Mouse (Mus musculus): Measurements from ENCODE around the gene Gm3336. TPM values are rescaled to one million over a fixed set of nuclear protein-coding genes. Genes with fewer than 3 reads are reported as not detected.

Gene Gm3336
- polyA plus RNA-seq, 1 experiment from 2014 or later = not detected

DNA sequence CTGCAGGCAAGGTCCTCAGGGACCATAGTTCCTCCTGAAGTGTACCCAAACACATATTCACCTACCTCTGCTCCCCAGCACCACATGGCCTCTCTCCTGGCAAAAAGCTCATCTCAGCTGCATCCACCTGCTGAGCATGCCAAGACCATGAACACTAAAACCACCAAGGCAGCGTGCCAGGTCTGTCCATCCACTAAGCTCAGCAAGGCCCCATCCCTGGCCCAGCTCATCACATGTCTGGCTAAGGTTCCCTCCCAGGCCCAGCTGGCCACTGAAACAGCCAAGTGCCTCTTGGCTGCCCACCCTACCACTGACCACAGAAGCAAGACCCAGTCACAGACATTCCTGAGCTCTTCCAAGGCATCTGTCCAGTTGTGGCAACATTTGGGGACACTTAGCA is 8.0 kb upstream of the Gm3336 start:
- Histone ChIP-seq H3K4me1 (ENCODE audit: control insufficient read depth, insufficient read depth, low read length) (no peaks in the 10 kb centered on the region), H3K4me2 (ENCODE audit: low read depth, low read length) (no peak overlapping the region), H3K27me3 (ENCODE audit: control insufficient read depth, insufficient read depth, low read length) (no peaks in the 10 kb centered on the region), H3K27ac (replicated peaks; ENCODE audit: low read depth, low read length) (no peak overlapping the region), H3K9me3 (replicated peaks; ENCODE audit: control insufficient read depth, low read length) (no peaks in the 10 kb centered on the region), H3K4me3 (ENCODE audit: low read depth, low read length) (no peak overlapping the region), H3K9ac (replicated peaks; ENCODE audit: low read length) (no peak overlapping the region), H3K36me3 (replicated peaks; ENCODE audit: control insufficient read depth, insufficient read depth, low read depth, low read length) (no peaks in the 10 kb centered on the region)
- WGBS = 90% methylated on average over 1 of the region's 1 CpGs
- ATAC-seq (replicated peaks; ENCODE audit: insufficient number of reproducible peaks, low FRiP score, low TSS enrichment, low read depth) (no peak), DNase-seq (ENCODE audit: low spot score) (no peak)

DNA sequence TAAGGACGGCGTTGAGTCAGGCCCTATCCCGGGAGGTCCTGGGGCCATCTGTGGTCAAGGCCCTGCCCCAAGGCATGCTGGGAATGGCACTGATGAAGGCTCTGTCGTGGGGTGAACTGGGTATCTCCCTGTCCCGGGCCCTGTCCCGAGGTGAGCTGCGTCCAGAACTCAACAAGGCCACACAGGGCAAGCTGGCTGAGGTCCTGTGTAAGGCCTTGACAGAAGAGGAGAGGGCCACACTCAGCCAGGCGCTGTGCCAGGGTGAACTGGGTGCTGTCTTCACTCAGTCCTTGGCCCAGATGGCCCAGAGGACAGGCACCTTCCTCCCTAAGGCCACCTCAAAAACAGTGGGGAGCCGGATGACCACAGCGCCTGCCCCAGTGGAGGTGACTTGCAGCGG is 7.3 kb upstream of the Gm3336 start:
- DNase-seq (ENCODE audit: low spot score) (no peak), ATAC-seq (replicated peaks; ENCODE audit: insufficient number of reproducible peaks, low FRiP score, low TSS enrichment, low read depth) (no peak)
- Histone ChIP-seq H3K36me3 (replicated peaks; ENCODE audit: control insufficient read depth, insufficient read depth, low read depth, low read length) (no peaks in the 10 kb centered on the region), H3K27ac (replicated peaks; ENCODE audit: low read depth, low read length) (no peak overlapping the region), H3K4me2 (ENCODE audit: low read depth, low read length) (no peak overlapping the region), H3K9ac (replicated peaks; ENCODE audit: low read length) (no peak overlapping the region), H3K27me3 (ENCODE audit: control insufficient read depth, insufficient read depth, low read length) (no peaks in the 10 kb centered on the region), H3K4me1 (ENCODE audit: control insufficient read depth, insufficient read depth, low read length) (no peaks in the 10 kb centered on the region), H3K9me3 (replicated peaks; ENCODE audit: control insufficient read depth, low read length) (no peaks in the 10 kb centered on the region), H3K4me3 (ENCODE audit: low read depth, low read length) (no peak overlapping the region)
- WGBS = 86% methylated on average over 11 of the region's 11 CpGs

GRCm38 (mm10) chr8:70713991-70714390 is 4.4 kb upstream of the Gm3336 start:
- Histone ChIP-seq H3K36me3 (replicated peaks; ENCODE audit: control insufficient read depth, insufficient read depth, low read depth, low read length) (no peaks in the 10 kb centered on the region), H3K4me3 (ENCODE audit: low read depth, low read length) (no peak overlapping the region), H3K27me3 (ENCODE audit: control insufficient read depth, insufficient read depth, low read length) (no peaks in the 10 kb centered on the region), H3K4me2 (ENCODE audit: low read depth, low read length) (no peak overlapping the region), H3K27ac (replicated peaks; ENCODE audit: low read depth, low read length) (no peak overlapping the region), H3K9ac (replicated peaks; ENCODE audit: low read length) (no peak overlapping the region), H3K9me3 (replicated peaks; ENCODE audit: control insufficient read depth, low read length) (no peaks in the 10 kb centered on the region), H3K4me1 (ENCODE audit: control insufficient read depth, insufficient read depth, low read length) (no peaks in the 10 kb centered on the region)
- no peak for DNase-seq (ENCODE audit: low spot score)
- no peak for ATAC-seq (replicated peaks; ENCODE audit: insufficient number of reproducible peaks, low FRiP score, low TSS enrichment, low read depth)
- WGBS = 77% methylated on average over 7 of the region's 7 CpGs

DNA sequence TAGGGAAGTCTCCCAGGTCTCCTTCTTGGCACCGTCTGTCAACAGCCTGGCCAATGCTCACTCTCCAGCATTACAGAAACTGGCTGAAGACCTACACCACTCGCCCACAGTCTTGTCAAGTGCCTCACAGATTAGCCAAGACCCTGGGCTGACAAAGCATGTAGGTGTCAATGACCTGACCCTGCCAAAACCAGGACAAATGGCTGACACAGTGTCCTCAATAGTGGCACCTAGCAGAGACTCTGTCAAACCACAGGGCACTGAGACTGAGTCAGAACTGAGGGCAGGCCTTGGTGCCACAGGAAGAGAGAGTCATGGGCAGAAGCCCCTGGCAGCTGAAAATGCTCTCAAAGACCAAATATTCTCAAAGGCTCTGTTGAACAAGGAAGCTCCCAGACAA is 3.3 kb upstream of the Gm3336 start:
- no peak for DNase-seq (ENCODE audit: low spot score)
- WGBS = 66% methylated on average over 2 of the region's 2 CpGs
- no peak overlapping the region for H3K27ac ChIP-seq (replicated peaks; ENCODE audit: low read depth, low read length)

GRCm38 (mm10) chr8:70716521-70717400 is 1.6 kb upstream of the Gm3336 start:
- H3K4me3 ChIP-seq (ENCODE audit: low read depth, low read length) = no peak overlapping the region
- H3K9me3 ChIP-seq (replicated peaks; ENCODE audit: control insufficient read depth, low read length) = no peaks in the 10 kb centered on the region
- WGBS = 83% methylated on average over 40 of the region's 40 CpGs
- no peaks in the 10 kb centered on the region for H3K36me3 ChIP-seq (replicated peaks; ENCODE audit: control insufficient read depth, insufficient read depth, low read depth, low read length)
- no peak overlapping the region for H3K27ac ChIP-seq (replicated peaks; ENCODE audit: low read depth, low read length)
- ATAC-seq (replicated peaks; ENCODE audit: insufficient number of reproducible peaks, low FRiP score, low TSS enrichment, low read depth) = no peak
- H3K4me2 ChIP-seq (ENCODE audit: low read depth, low read length) = no peak overlapping the region; the same call in 1 of the 2 replicates
- no peaks in the 10 kb centered on the region for H3K27me3 ChIP-seq (ENCODE audit: control insufficient read depth, insufficient read depth, low read length)
- no peak for DNase-seq (ENCODE audit: low spot score)
- H3K4me1 ChIP-seq (ENCODE audit: control insufficient read depth, insufficient read depth, low read length) = no peaks in the 10 kb centered on the region
- no peak overlapping the region for H3K9ac ChIP-seq (replicated peaks; ENCODE audit: low read length)

More for the DNA sequence above, 3.3 kb upstream of the Gm3336 start:
- no peaks in the 10 kb centered on the region for H3K27me3 ChIP-seq (ENCODE audit: control insufficient read depth, insufficient read depth, low read length)
- H3K4me3 ChIP-seq (ENCODE audit: low read depth, low read length) = no peak overlapping the region
- no peak overlapping the region for H3K4me2 ChIP-seq (ENCODE audit: low read depth, low read length)
- no peak overlapping the region for H3K9ac ChIP-seq (replicated peaks; ENCODE audit: low read length)
- no peaks in the 10 kb centered on the region for H3K9me3 ChIP-seq (replicated peaks; ENCODE audit: control insufficient read depth, low read length)
- ATAC-seq (replicated peaks; ENCODE audit: insufficient number of reproducible peaks, low FRiP score, low TSS enrichment, low read depth) = no peak
- no peaks in the 10 kb centered on the region for H3K36me3 ChIP-seq (replicated peaks; ENCODE audit: control insufficient read depth, insufficient read depth, low read depth, low read length)
- H3K4me1 ChIP-seq (ENCODE audit: control insufficient read depth, insufficient read depth, low read length) = no peaks in the 10 kb centered on the region

- H3K4me2 ChIP-seq (ENCODE audit: low read depth, low read length) = no peak overlapping the region
Measured at GRCm38 (mm10) chr8:70719796-70720270, 1.5 kb downstream of the Gm3336 start.

DNA sequence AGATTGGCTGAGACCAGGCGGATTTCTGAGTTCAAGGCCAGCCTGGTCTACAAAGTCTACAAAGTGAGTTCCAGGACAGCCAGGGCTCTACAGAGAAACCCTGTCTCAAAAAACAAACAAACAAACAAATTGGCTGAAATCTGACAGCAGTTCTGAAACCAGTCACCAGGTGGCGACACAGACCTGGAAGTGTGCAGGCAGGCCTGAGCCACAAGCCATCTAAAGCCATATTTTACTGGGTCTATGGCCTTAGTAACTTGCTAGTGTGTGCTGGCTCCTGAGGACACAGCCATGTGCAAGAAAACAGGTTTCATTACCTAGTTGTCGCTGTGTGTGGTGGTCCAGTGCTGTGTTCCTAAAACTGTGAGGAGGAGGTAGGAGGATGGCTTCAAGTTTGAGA is 2.4 kb downstream of the Gm3336 start:
- Histone ChIP-seq H3K36me3 (replicated peaks; ENCODE audit: control insufficient read depth, insufficient read depth, low read depth, low read length) (no peaks in the 10 kb centered on the region), H3K9ac (replicated peaks; ENCODE audit: low read length) (no peak overlapping the region), H3K4me1 (ENCODE audit: control insufficient read depth, insufficient read depth, low read length) (no peaks in the 10 kb centered on the region), H3K27me3 (ENCODE audit: control insufficient read depth, insufficient read depth, low read length) (no peaks in the 10 kb centered on the region), H3K4me2 (ENCODE audit: low read depth, low read length) (no peak overlapping the region), H3K9me3 (replicated peaks; ENCODE audit: control insufficient read depth, low read length) (no peaks in the 10 kb centered on the region), H3K27ac (replicated peaks; ENCODE audit: low read depth, low read length) (no peak overlapping the region), H3K4me3 (ENCODE audit: low read depth, low read length) (no peak overlapping the region)
- DNase-seq (ENCODE audit: low spot score) (peak; percentile 80), ATAC-seq (replicated peaks; ENCODE audit: insufficient number of reproducible peaks, low FRiP score, low TSS enrichment, low read depth) (no peak)
- WGBS = 1% methylated on average over 3 of the region's 3 CpGs

More at GRCm38 (mm10) chr8:70719796-70720270, 1.5 kb downstream of the Gm3336 start:
- no peak overlapping the region for H3K4me3 ChIP-seq (ENCODE audit: low read depth, low read length)
- H3K27me3 ChIP-seq (ENCODE audit: control insufficient read depth, insufficient read depth, low read length) = no peaks in the 10 kb centered on the region
- H3K36me3 ChIP-seq (replicated peaks; ENCODE audit: control insufficient read depth, insufficient read depth, low read depth, low read length) = no peaks in the 10 kb centered on the region
- H3K27ac ChIP-seq (replicated peaks; ENCODE audit: low read depth, low read length) = no peak overlapping the region
- no peaks in the 10 kb centered on the region for H3K9me3 ChIP-seq (replicated peaks; ENCODE audit: control insufficient read depth, low read length)
- no peak for ATAC-seq (replicated peaks; ENCODE audit: insufficient number of reproducible peaks, low FRiP score, low TSS enrichment, low read depth)
- H3K9ac ChIP-seq (replicated peaks; ENCODE audit: low read length) = no peak overlapping the region
- WGBS = 67% methylated on average over 9 of the region's 9 CpGs
- no peaks in the 10 kb centered on the region for H3K4me1 ChIP-seq (ENCODE audit: control insufficient read depth, insufficient read depth, low read length)
- DNase-seq (ENCODE audit: low spot score) = no peak

DNA sequence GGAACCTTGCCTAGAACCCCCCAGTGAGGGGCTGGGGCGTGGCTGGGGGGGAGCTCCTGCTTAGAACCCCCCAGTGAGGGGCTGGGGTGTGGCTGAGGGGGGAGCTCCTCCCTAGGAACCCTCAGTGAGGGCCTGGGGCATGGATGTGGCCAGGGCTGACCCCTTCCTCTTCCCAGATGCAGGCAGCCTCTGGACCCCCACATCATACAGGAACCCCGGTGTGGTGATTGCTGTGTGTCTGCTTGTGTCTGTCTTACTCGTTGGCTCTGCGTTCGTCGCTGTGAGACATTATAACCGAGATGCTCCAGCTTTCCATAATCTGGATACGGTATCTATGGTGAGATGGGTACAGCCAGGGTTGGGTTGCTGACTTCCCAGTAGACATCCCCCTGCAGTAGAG is 3.3 kb downstream of the Gm3336 start:
- 81% methylated on average over 8 of the region's 8 CpGs for WGBS

More for the DNA sequence above, 3.3 kb downstream of the Gm3336 start:
- Histone ChIP-seq H3K27ac (replicated peaks; ENCODE audit: low read depth, low read length) (no peak overlapping the region), H3K4me1 (ENCODE audit: control insufficient read depth, insufficient read depth, low read length) (no peaks in the 10 kb centered on the region), H3K36me3 (replicated peaks; ENCODE audit: control insufficient read depth, insufficient read depth, low read depth, low read length) (no peaks in the 10 kb centered on the region), H3K4me2 (ENCODE audit: low read depth, low read length) (no peak overlapping the region), H3K4me3 (ENCODE audit: low read depth, low read length) (no peak overlapping the region), H3K9ac (replicated peaks; ENCODE audit: low read length) (no peak overlapping the region), H3K27me3 (ENCODE audit: control insufficient read depth, insufficient read depth, low read length) (no peaks in the 10 kb centered on the region), H3K9me3 (replicated peaks; ENCODE audit: control insufficient read depth, low read length) (no peaks in the 10 kb centered on the region)
- no peak for DNase-seq (ENCODE audit: low spot score)
- ATAC-seq (replicated peaks; ENCODE audit: insufficient number of reproducible peaks, low FRiP score, low TSS enrichment, low read depth) = no peak
